Mouse (Mus musculus) embryonic facial prominence, embryonic 10.5 days (tissue): ENCODE measurements around the gene Slc32a1. TPM values are rescaled to one million over a fixed set of nuclear protein-coding genes. Genes with fewer than 3 reads are reported as not detected.

ENCODE experiments used
- DNase-seq: peaks from one replicate; pipeline ENCODE4 v3.0.0-alpha.2; 2017; ENCODE audit warnings: low spot score
- H3K27ac ChIP-seq: fragments of 300-500 bp; sonication (generic); replicated peaks from 2 replicates; pipeline ENCODE4 v1.5.1; 2016; ENCODE audit warnings: mild to moderate bottlenecking
- H3K27me3 ChIP-seq: fragments of 300-500 bp; sonication (generic); replicated peaks from 2 replicates; pipeline ENCODE4 v1.6.1; 2016; ENCODE audit warnings: low read depth, mild to moderate bottlenecking; ENCODE audit not compliant: poor library complexity, severe bottlenecking
- H3K36me3 ChIP-seq: fragments of 300-500 bp; sonication (generic); replicated peaks from 2 replicates; pipeline ENCODE4 v1.6.1; 2016; ENCODE audit warnings: mild to moderate bottlenecking, moderate library complexity
- H3K4me1 ChIP-seq: fragments of 300-500 bp; sonication (generic); 2 replicates; pipeline ENCODE4 v1.6.1; 2016
- H3K4me3 ChIP-seq: fragments of 300-500 bp; sonication (generic); 2 replicates; pipeline ENCODE4 v1.5.1; 2016; ENCODE audit warnings: mild to moderate bottlenecking, moderate library complexity
- H3K9me3 ChIP-seq: fragments of 300-500 bp; sonication (generic); 2 replicates; pipeline ENCODE4 v1.6.1; 2016; ENCODE audit warnings: mild to moderate bottlenecking
- WGBS: fragments of 180-500 bp; shearing (Covaris S2); methylation state at CpG from one replicate; pipeline ENCODE4 v1.1.7; 2016; 5-methylcytosine and 5-hydroxymethylcytosine counted together
- polyA plus RNA-seq: library from polyadenylated mRNA; unstranded; fragments of >200 nt; fragmentation: Nextera tagmentation; extraction: Ambion mirVana; gene quantifications from 2 replicates; pipeline ENCODE4 v1.2.1, GENCODE M21; 2016

The Slc32a1 gene
- polyA plus RNA-seq, 1 experiment from 2014 or later = 0.15 TPM

DNA sequence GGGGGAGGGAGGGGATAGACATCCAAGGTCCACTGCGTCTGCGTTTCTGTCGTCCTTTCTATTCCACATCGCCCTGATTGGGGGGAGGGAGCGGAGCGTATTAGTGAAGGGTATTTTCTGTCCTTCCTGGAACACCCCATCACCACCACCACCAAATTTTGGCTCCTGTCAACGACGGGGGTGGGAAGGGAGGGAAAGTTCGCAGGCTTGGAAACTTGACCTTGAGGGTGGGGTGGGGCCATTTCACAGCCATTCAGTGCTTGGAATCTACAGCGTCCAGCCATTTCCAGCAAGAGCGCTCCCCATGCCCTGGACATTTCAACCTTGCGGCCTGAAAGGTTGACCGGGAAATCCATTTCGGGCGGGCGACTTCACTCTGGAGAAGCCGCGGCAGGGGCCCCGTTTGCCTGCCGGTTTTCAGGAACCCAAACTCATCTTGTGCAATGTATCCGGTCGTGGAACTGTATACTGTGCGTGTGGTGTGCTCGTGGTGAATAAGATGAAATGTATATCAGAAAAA, 4.7 kb downstream of the Slc32a1 start:
- 3% methylated on average over 24 of the region's 24 CpGs for WGBS
- H3K27ac ChIP-seq = no peak overlapping the region
- no peaks in the 10 kb centered on the region for H3K36me3 ChIP-seq
- peaks cover 40% of the 10 kb centered on the region for H3K4me1 ChIP-seq
- no peaks in the 10 kb centered on the region for H3K9me3 ChIP-seq
- peaks cover 100% of the 10 kb centered on the region for H3K27me3 ChIP-seq
- peak; percentile 50 for DNase-seq
- H3K4me3 ChIP-seq = peak overlapping the region; percentile 34

DNA sequence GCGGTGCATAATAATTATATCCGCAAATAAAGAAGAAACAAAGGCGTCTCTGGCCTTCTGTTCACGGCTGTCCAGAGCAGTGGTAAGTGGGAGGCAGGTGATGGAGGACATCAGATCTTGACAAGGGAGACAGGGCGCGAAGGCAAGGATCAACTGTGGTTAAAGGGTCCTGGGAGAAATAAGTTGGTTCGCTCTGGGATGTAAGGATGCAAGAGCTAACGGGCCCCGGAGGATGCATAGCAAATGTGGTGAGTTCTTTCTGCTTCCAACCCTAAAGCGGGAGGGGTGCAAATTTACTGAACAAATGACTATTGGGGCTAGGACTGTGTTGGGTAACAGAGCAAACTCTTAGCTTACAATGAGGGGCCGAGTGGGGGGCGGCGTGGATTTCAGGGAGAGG, 5.1 kb downstream of the Slc32a1 start:
- Histone ChIP-seq H3K36me3 (no peaks in the 10 kb centered on the region), H3K27me3 (peaks cover 98% of the 10 kb centered on the region), H3K4me1 (peaks cover 35% of the 10 kb centered on the region), H3K9me3 (no peaks in the 10 kb centered on the region), H3K27ac (no peak overlapping the region), H3K4me3 (no peak overlapping the region)
- peak; percentile 33 for DNase-seq
- WGBS = 2% methylated on average over 13 of the region's 13 CpGs

DNA sequence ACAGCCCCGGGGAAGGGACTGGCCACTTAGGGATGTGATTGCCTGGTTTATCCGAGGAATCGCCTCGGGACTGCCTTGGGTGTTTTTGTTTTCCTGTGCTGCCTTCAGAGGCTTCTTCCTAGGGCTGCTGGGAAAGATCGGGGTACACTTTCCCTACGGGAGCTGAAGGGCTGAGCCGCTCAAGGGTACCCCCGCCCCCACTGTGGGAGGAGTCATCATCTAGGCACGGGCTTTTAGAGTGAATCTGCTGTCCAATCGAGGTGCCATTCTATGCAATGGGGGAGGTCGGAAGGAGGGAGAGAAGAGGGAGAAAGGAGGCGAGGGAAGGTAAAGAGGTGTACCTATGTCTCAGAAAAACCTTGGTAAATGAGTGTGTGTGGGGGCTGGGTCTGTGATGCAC, 5.7 kb downstream of the Slc32a1 start:
- WGBS = under 1% methylated on average over 12 of the region's 12 CpGs
- peak; percentile 39 for DNase-seq
- 0 out of 2 replicates have a peak overlapping the region, but pooled peaks have one; percentile 29 for H3K4me3 ChIP-seq

DNA sequence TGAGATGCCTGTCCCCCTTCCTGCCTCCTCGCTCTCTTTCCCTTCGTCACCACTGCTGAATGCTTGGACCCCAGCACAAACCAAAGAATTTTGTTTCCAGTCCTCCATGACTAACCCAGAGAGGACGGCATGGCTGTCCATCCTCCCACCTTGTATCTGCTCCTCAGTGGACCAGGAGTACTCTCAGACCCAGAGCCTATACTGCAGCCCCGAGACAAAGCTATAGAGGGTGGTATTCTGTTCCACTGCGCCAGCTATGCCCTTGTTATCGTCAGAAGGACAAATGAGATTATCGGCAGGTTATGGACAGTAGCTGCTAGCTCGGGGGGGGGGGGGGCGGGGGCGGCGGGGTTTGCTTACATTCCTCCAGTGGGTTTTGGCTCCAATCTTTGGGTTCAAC, 6.2 kb downstream of the Slc32a1 start:
- Histone ChIP-seq H3K36me3 (no peaks in the 10 kb centered on the region), H3K4me1 (peaks cover 25% of the 10 kb centered on the region), H3K9me3 (no peaks in the 10 kb centered on the region), H3K4me3 (0 out of 2 replicates have a peak overlapping the region, but pooled peaks have one; percentile 29), H3K27ac (no peak overlapping the region), H3K27me3 (peaks cover 98% of the 10 kb centered on the region)
- 10% methylated on average over 11 of the region's 11 CpGs for WGBS
- no peak for DNase-seq

More for the DNA sequence above, 5.7 kb downstream of the Slc32a1 start:
- Histone ChIP-seq H3K36me3 (no peaks in the 10 kb centered on the region), H3K27me3 (peaks cover 98% of the 10 kb centered on the region), H3K27ac (no peak overlapping the region), H3K9me3 (no peaks in the 10 kb centered on the region), H3K4me1 (peaks cover 29% of the 10 kb centered on the region)

DNA sequence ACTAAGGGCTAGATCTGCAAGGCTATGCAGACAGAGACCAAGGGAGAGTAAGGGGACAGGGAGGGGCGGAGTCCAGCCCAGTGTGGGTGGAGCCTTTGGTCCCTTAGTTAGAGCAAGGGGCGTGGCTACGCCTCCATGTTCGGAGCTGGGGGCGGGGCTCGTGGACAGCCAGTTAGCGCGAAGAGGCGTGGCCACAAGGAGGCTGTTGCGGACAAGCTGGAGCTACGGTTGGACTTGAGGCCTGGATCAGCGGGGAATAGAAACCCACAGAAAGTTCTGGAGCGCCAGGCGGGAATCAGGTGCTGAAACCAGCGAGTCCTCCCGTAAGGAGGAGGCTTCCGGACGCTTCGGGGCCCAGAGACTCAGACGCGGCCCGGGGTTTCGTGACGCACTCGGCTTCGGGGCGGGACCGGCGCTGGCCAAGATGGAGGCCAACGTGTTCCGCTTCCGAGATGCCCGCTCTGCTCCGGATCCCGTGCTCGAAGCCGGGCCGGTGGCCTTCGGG, 14.2 kb downstream of the Slc32a1 start, which contains the start of gene Actr5:
Gene Actr5, plus strand, starts transcription at position 171 of the 505 bp plus-strand sequence.
- peak within 1 kb of the TSS; percentile 93 for H3K27ac ChIP-seq
- peaks cover 30% of the 10 kb centered on the region for H3K27me3 ChIP-seq
- no peaks in the 10 kb centered on the region for H3K9me3 ChIP-seq
- H3K4me3 ChIP-seq = peak within 1 kb of the TSS; percentile 83
- peaks cover 17% of the 10 kb centered on the region for H3K4me1 ChIP-seq
- under 1% methylated on average over 39 of the region's 39 CpGs for WGBS
- H3K36me3 ChIP-seq = peaks cover 34% of the 10 kb centered on the region
- peak; percentile 98 for DNase-seq

DNA sequence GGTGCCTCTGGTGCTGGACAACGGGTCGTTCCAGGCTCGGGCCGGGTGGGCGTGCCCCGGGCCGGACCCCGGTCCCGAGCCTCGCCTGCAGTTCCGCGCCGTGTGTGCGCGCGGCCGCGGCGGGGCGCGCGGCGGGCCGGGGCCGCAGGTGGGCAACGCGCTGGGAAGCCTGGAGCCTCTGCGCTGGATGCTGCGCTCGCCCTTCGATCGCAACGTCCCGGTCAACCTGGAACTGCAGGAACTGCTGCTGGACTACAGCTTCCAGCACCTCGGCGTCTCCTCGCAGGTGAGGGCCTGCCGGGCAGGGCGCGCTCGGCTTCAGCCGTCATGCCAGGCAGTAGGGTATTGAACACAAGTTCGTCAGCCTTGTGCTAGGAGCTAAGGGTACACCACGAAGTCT, 14.7 kb downstream of the Slc32a1 start:
- Histone ChIP-seq H3K36me3 (peaks cover 39% of the 10 kb centered on the region), H3K4me3 (peak overlapping the region; percentile 83), H3K27ac (peak overlapping the region; percentile 93), H3K9me3 (no peaks in the 10 kb centered on the region), H3K4me1 (peaks cover 17% of the 10 kb centered on the region), H3K27me3 (peaks cover 25% of the 10 kb centered on the region)
- DNase-seq = no peak
- under 1% methylated on average over 44 of the region's 44 CpGs for WGBS

DNA sequence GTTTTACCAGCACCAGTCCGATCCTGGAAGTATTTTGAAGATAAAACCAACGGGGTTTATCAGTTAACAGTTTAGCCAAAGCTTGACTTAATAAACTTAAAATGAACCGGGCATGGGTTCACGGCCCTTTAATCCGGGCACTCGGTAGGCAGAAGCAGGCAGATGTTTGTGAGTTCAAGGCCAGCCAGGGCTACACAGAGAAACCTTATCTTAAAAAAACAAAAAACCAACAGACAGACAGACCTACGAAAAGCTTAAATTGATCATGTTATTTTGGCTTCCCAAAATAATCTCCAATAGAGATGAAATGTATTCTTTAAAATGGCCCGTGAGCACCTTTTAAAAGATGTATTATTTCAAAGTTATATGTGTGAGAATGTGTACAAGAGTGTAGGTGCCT, 15.1 kb downstream of the Slc32a1 start:
- Histone ChIP-seq H3K27ac (no peak overlapping the region), H3K9me3 (no peaks in the 10 kb centered on the region), H3K27me3 (peaks cover 22% of the 10 kb centered on the region), H3K4me1 (peaks cover 17% of the 10 kb centered on the region), H3K4me3 (peak overlapping the region; percentile 83), H3K36me3 (peaks cover 43% of the 10 kb centered on the region)
- WGBS = 40% methylated on average over 8 of the region's 8 CpGs
- DNase-seq = no peak

DNA sequence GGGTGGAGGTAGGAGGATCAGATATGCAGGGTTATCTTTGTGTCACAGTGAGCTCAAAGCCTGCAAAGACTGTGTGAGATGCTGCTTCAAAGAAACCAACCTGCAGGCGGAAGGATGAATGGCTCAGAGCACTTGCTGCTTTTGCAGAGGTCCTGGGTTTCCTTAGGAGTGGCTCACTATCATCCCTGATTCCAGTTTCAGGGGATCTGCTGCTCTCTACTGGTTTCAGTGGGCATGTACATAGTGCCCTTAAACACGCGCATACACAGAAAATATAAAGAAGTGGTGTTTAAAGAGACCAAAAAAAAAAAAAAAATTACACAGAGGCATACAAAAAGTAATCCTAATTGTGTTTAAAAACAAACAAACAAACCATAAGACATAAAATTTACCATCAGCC, 18.3 kb downstream of the Slc32a1 start:
- WGBS = 75% methylated on average over 3 of the region's 3 CpGs
- Histone ChIP-seq H3K4me3 (no peak overlapping the region), H3K36me3 (peaks cover 75% of the 10 kb centered on the region), H3K27ac (no peak overlapping the region), H3K27me3 (no peaks in the 10 kb centered on the region), H3K4me1 (peaks cover 17% of the 10 kb centered on the region), H3K9me3 (no peaks in the 10 kb centered on the region)
- no peak for DNase-seq

DNA sequence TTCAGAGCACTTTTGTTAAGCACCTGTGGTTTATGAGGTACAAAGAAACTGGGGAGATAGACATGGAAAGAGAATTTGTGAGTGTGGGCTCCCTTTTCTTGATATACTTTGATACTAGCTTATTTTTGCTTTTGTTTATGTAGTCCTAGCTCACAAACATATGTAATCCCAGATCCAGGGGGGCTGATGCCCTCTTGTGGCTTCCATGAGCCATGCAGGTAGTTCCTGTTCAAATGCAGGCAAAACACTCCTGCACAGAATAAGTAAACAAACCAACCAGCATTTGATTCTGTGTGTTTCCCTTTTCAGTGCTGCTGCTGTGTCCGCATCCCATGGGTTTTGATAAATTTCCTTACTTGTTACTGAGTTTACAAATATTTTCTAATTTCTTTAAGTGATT, 18.8 kb downstream of the Slc32a1 start:
- no peaks in the 10 kb centered on the region for H3K27me3 ChIP-seq
- H3K4me3 ChIP-seq = no peak overlapping the region
- peaks cover 17% of the 10 kb centered on the region for H3K4me1 ChIP-seq
- peak; percentile 39 for DNase-seq
- WGBS = 83% methylated on average over 1 of the region's 1 CpGs
- H3K36me3 ChIP-seq = peaks cover 79% of the 10 kb centered on the region
- no peak overlapping the region for H3K27ac ChIP-seq
- no peaks in the 10 kb centered on the region for H3K9me3 ChIP-seq

DNA sequence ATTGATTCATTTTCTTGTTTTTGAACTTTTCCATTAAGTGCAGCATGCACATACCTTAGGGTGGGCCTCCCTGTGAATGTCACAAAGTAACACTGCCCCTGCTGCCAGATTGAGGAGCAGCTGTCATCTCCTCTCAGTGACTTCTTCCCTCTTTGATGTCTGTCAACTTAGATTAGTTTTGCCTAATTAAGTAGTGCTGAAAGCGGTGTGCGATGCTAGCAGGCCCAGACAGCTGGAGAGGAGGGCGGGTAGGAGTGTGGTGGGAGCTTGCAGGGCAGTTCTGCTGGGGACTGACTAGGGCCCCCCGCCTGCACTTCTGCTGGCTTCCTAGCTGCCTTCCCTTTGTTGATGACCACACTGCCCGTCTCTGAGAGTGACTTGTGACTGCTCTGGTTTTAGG, 21.3 kb downstream of the Slc32a1 start:
- H3K9me3 ChIP-seq = no peaks in the 10 kb centered on the region
- H3K36me3 ChIP-seq = peaks cover 97% of the 10 kb centered on the region
- WGBS = 81% methylated on average over 5 of the region's 5 CpGs

DNA sequence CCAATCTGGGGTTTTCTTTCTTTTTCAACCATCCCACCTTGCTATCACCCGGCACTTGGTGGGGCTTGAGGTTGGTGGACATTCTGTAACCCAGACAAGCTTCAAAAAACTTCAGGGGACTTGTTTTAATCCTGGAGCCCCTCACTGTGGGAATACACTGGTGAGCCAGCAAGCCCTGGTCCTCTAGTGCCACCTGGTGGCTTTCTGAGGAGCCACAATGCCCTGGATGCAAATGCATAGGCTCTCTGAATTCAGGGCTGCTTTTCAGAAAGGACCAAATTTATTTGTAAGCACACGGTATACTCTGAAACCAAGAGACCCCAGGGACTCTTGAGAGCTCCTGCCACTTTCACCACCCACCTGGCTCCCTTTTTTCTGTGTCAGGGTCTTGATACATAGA, 31.3 kb downstream of the Slc32a1 start:
- H3K36me3 ChIP-seq = peaks cover 44% of the 10 kb centered on the region
- no peaks in the 10 kb centered on the region for H3K9me3 ChIP-seq
- DNase-seq = peak; percentile 74
- H3K4me1 ChIP-seq = no peaks in the 10 kb centered on the region
- no peak overlapping the region for H3K4me3 ChIP-seq
- WGBS = 20% methylated on average over 2 of the region's 2 CpGs
- no peaks in the 10 kb centered on the region for H3K27me3 ChIP-seq
- no peak overlapping the region for H3K27ac ChIP-seq

More for the DNA sequence above, 21.3 kb downstream of the Slc32a1 start:
- no peak overlapping the region for H3K27ac ChIP-seq
- H3K27me3 ChIP-seq = no peaks in the 10 kb centered on the region
- no peak overlapping the region for H3K4me3 ChIP-seq
- DNase-seq = no peak
- no peaks in the 10 kb centered on the region for H3K4me1 ChIP-seq

DNA sequence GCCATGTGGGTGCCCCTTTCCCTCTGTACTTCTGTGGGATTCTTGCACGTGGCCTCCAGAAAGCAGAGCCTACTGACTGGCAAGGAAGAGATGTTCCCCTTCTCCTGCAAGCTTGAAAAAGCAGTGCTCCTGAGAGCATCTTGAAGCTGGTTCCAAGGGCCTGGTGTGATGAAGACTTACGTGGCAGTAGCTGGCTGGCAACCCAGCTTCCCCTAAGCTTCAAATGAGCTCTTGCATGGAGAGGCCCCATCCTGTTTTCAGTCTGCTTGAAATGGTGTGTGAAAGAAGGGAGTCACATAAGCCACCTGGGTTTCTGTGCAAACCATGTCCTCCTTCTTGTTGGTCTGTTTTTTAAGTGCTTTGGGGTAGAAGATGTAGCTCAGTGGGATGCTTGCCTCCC, 32.0 kb downstream of the Slc32a1 start:
- H3K27ac ChIP-seq = no peak overlapping the region
- 83% methylated on average over 2 of the region's 2 CpGs for WGBS
- H3K36me3 ChIP-seq = peaks cover 37% of the 10 kb centered on the region
- H3K27me3 ChIP-seq = no peaks in the 10 kb centered on the region
- H3K9me3 ChIP-seq = no peaks in the 10 kb centered on the region
- no peaks in the 10 kb centered on the region for H3K4me1 ChIP-seq
- no peak for DNase-seq
- H3K4me3 ChIP-seq = no peak overlapping the region

DNA sequence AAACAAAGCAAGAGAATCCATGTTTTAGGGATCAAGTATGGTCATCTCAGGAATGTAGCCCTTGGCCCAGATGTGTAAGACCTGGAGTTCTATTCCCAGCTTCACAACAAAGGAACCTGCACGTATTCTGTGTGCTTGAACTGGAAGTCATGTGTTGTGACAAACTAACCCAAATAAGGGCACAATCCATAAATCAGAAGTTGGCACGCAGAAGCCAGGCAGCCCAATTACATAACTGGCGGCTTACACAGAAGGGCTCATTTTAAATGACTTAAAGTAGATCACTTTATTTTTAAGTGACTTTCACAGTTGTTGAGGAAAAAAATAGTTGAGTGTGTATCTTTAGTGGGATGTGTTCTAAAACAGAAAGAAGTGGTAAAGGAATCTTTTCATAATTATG, 33.2 kb downstream of the Slc32a1 start:
- H3K4me1 ChIP-seq = no peaks in the 10 kb centered on the region
- no peak overlapping the region for H3K27ac ChIP-seq
- no peak for DNase-seq
- no peak overlapping the region for H3K4me3 ChIP-seq
- H3K9me3 ChIP-seq = no peaks in the 10 kb centered on the region
- 88% methylated on average over 3 of the region's 3 CpGs for WGBS
- H3K27me3 ChIP-seq = no peaks in the 10 kb centered on the region
- H3K36me3 ChIP-seq = peaks cover 25% of the 10 kb centered on the region
